Mouse (Mus musculus): ENCODE measurements around the gene Wwtr1.

- TF ChIP-seq CTCF (IDR thresholded peaks at IDR 0.05; ENCODE audit: control insufficient read depth, insufficient read depth, low read length) (no peak), POLR2A (IDR thresholded peaks at IDR 0.05; ENCODE audit: borderline replicate concordance, control insufficient read depth, low read depth, low read length) (no peak)
Measured at GRCm38 (mm10) chr3:57509945-57510675, 65.6 kb downstream of the Wwtr1 start.
